Mouse (Mus musculus) kidney, adult 9 months (tissue): Measurements from ENCODE around the gene Klrb1c.
"Not testable (repeated sequence)": the region's sequence is repeated elsewhere in the genome, so short reads cannot be mapped to it uniquely, and the experiment has no call there.

Experiments used
- DNase-seq: peaks from one replicate; pipeline ENCODE4 v3.0.0; 2022

The Klrb1c gene

GRCm38 (mm10) chr6:128789115-128789514, at the start of gene Klrb1c:
Gene Klrb1c, minus strand, starts transcription at chr6:128789215.
- DNase-seq: no peak

- DNase-seq: no peak
These were observed 48.7 kb upstream of the Klrb1c start for GRCm38 (mm10) chr6:128837454-128838341.

- no peak for DNase-seq
These were observed 47.9 kb upstream of the Klrb1c start for GRCm38 (mm10) chr6:128836955-128837334.

- DNase-seq: no peak
These were observed 47.4 kb upstream of the Klrb1c start for GRCm38 (mm10) chr6:128836191-128836954.

GRCm38 (mm10) chr6:128835571-128835970, 46.6 kb upstream of the Klrb1c start:
- DNase-seq: no peak

GRCm38 (mm10) chr6:128833046-128833445, 44.0 kb upstream of the Klrb1c start:
- no peak for DNase-seq

- DNase-seq: no peak
These were observed 40.8 kb upstream of the Klrb1c start for GRCm38 (mm10) chr6:128829837-128830236.

GRCm38 (mm10) chr6:128826781-128827180, 37.8 kb upstream of the Klrb1c start:
- DNase-seq: no peak

GRCm38 (mm10) chr6:128826132-128826531, 37.1 kb upstream of the Klrb1c start, which contains the start of the genes Gm44511 and Klrb1b:
Gene Gm44511, minus strand, starts transcription at chr6:128826315.
Gene Klrb1b, minus strand, starts transcription at chr6:128826331.
- no peak for DNase-seq

GRCm38 (mm10) chr6:128818083-128818802, 29.2 kb upstream of the Klrb1c start:
- no peak for DNase-seq

GRCm38 (mm10) chr6:128808532-128808931, 19.5 kb upstream of the Klrb1c start:
- peak; percentile 64 for DNase-seq

GRCm38 (mm10) chr6:128807021-128807420, 18.0 kb upstream of the Klrb1c start:
- peak; percentile 29 for DNase-seq

GRCm38 (mm10) chr6:128804823-128805640, 16.0 kb upstream of the Klrb1c start:
- peak; percentile 77 for DNase-seq

GRCm38 (mm10) chr6:128802999-128803857, 14.2 kb upstream of the Klrb1c start:
- DNase-seq: peak; percentile 98

GRCm38 (mm10) chr6:128802557-128802956, 13.5 kb upstream of the Klrb1c start:
- no peak for DNase-seq

GRCm38 (mm10) chr6:128800696-128801095, 11.7 kb upstream of the Klrb1c start:
- not testable (repeated sequence) for DNase-seq

- no peak for DNase-seq
These were observed 10.9 kb upstream of the Klrb1c start for GRCm38 (mm10) chr6:128799896-128800270.

GRCm38 (mm10) chr6:128799144-128799895, 10.3 kb upstream of the Klrb1c start:
- peak; percentile 92 for DNase-seq

- DNase-seq: peak; percentile 84
These were observed 9.7 kb upstream of the Klrb1c start for GRCm38 (mm10) chr6:128798772-128799143.
